Mouse (Mus musculus) forebrain, embryonic 15.5 days (tissue): ENCODE measurements at regions not wholly inside any gene's neighbourhood (a gene's known extent, or its start where the extent isn't known, plus 50 kb on each side); places are given as distances from the start of the nearest gene placed in this dataset.

Source experiments
- ATAC-seq: fragments of 200-750 bp; cut with Nextera tagmentation; replicated peaks from 2 replicates; pipeline ENCODE4 v1.8.0; 2017; ENCODE audit warnings: mild to moderate bottlenecking, moderate TSS enrichment, moderate library complexity
- H3K27ac ChIP-seq: fragments of 300-500 bp; sonication (generic); replicated peaks from 2 replicates; pipeline ENCODE4 v1.5.1; 2015; ENCODE audit warnings: mild to moderate bottlenecking, inconsistent platforms
- H3K27me3 ChIP-seq: fragments of 300-500 bp; sonication (generic); 2 replicates; pipeline ENCODE4 v1.6.1; 2015; ENCODE audit warnings: inconsistent platforms
- H3K36me3 ChIP-seq: fragments of 300-500 bp; sonication (generic); 2 replicates; pipeline ENCODE4 v1.6.1; 2015; ENCODE audit warnings: mild to moderate bottlenecking, inconsistent platforms
- H3K4me1 ChIP-seq: fragments of 300-500 bp; sonication (generic); 2 replicates; pipeline ENCODE4 v1.6.1; 2015; ENCODE audit warnings: inconsistent platforms
- H3K4me2 ChIP-seq: fragments of 300-500 bp; sonication (generic); replicated peaks from 2 replicates; pipeline ENCODE4 v1.6.1; 2015; ENCODE audit warnings: mild to moderate bottlenecking, inconsistent platforms
- H3K4me3 ChIP-seq: fragments of 300-500 bp; sonication (generic); 2 replicates; pipeline ENCODE4 v1.5.1; 2015; ENCODE audit warnings: mild to moderate bottlenecking, inconsistent platforms
- H3K9ac ChIP-seq: fragments of 300-500 bp; sonication (generic); replicated peaks from 2 replicates; pipeline ENCODE4 v1.6.1; 2015; ENCODE audit warnings: mild to moderate bottlenecking, inconsistent platforms
- H3K9me3 ChIP-seq: fragments of 300-500 bp; sonication (generic); 2 replicates; pipeline ENCODE4 v1.6.1; 2016; ENCODE audit warnings: inconsistent platforms
- WGBS: fragments of 180-500 bp; shearing (Covaris S2); methylation state at CpG from one replicate; pipeline ENCODE4 v1.1.7; 2015; ENCODE audit warnings: mixed read lengths; 5-methylcytosine and 5-hydroxymethylcytosine counted together

DNA sequence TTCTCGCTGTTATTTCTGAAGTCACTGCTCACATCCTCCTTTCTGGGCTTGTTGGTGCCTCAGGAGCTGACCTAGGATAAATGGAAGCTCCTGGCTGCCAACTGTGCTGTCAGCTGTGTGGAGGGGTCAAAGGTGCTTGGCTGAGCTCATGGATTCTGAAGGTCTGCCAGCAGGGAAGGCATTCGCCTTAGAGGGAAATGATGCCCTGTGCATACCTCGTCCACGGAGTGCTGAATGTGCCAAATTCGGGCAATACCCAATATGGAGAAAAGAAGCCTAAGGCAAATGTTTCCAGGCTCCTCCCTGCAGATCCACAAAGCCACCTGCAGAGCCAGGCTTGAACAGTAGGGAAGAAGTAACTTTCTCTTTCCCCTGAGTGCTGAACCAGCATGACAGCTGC lies 191.3 kb upstream of the Eya4 start:
- Histone ChIP-seq H3K4me1 (no peaks in the 10 kb centered on the region), H3K9me3 (no peaks in the 10 kb centered on the region), H3K27ac (no peak overlapping the region), H3K36me3 (no peaks in the 10 kb centered on the region), H3K4me3 (no peak overlapping the region), H3K4me2 (no peak overlapping the region), H3K27me3 (no peaks in the 10 kb centered on the region), H3K9ac (no peak overlapping the region)
- ATAC-seq: no peak
- WGBS: 43% methylated on average over 5 of the region's 5 CpGs

DNA sequence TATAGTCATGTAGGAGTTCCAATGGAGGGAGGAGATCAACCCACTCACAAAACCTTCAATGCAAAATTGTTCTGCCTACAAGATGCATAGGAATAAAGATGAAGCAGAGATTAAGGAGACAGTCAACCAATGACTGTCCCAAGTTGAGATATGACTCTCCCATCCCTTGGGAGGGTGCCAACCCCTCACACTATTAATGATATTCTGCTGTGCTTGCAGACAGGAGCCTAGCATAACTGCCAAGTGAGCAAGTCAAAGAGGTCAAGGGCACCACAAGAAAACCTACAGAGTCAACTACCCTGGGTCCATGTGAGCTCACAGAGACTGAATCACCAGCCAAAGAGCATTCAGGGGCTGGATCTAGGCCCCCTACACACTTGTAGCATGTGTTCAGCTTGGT lies 184.1 kb upstream of the Eya4 start:
- no peak for ATAC-seq
- Histone ChIP-seq H3K4me2 (no peak overlapping the region), H3K4me1 (no peaks in the 10 kb centered on the region), H3K36me3 (no peaks in the 10 kb centered on the region), H3K4me3 (no peak overlapping the region), H3K9me3 (no peaks in the 10 kb centered on the region), H3K27ac (no peak overlapping the region), H3K9ac (no peak overlapping the region), H3K27me3 (no peaks in the 10 kb centered on the region)

DNA sequence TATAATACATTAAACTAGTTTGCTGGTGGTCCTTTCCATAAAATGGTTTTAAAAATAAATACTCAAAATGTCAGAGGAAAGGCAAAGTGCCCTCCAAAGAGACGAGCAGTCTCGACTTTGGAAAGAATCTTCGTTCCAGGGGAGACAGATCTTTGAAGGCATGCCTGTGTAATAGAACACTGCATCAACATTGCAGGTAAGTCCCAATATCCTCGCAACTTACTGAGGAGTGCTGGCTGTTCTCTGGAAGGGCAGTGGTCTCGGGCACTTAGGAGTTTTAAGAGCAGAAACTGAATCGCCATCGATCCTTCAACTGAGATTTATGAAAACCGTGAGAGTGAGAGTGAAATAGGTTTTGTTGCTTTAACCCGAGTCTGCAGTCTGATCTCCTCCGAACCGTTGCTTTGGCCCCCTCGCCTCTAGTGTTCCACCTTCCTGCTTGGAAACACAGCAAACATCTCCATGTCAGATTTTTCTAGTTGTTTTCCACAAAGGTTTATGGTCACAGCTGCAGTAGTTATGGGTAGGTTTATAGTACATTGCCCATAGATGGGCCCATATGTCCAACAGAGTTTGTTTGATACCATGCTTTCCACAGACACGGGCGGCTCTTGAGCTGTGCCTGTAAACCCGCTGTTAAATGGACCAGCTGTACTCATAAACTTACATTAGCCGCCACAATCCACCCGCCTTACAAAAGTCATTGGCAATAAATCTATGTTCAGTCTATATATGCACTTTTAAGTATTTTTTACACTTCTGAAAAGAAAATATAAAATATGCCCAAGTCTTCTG lies 181.6 kb upstream of the Eya4 start:
- no peak for ATAC-seq
- no peak overlapping the region for H3K9ac ChIP-seq
- H3K4me3 ChIP-seq: no peak overlapping the region
- no peaks in the 10 kb centered on the region for H3K36me3 ChIP-seq
- H3K4me1 ChIP-seq: no peaks in the 10 kb centered on the region
- no peak overlapping the region for H3K4me2 ChIP-seq
- no peaks in the 10 kb centered on the region for H3K27me3 ChIP-seq
- no peak overlapping the region for H3K27ac ChIP-seq
- H3K9me3 ChIP-seq: no peaks in the 10 kb centered on the region
- 93% methylated on average over 17 of the region's 17 CpGs for WGBS

DNA sequence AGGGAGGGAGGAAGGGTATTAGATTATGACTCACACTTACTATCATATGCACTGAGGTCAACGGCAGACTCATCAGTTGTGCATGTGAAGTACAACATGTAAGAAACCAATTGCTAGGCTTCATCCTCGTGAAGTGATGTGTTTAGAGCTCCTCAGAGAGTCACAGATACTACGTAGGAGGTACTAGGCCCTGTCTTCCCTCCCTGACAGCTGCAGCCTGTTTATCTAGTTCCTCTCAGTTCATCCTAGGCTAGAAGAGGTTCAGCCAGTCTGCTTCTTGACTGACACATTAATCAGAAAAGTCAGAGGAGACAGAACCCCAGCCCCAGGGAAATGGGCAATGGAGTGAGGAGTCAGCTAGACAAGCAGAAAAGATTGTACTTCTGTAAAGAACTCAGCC lies 180.1 kb upstream of the Eya4 start:
- no peak overlapping the region for H3K4me2 ChIP-seq
- H3K36me3 ChIP-seq: no peaks in the 10 kb centered on the region
- no peaks in the 10 kb centered on the region for H3K9me3 ChIP-seq
- H3K9ac ChIP-seq: no peak overlapping the region
- H3K27me3 ChIP-seq: no peaks in the 10 kb centered on the region
- H3K27ac ChIP-seq: no peak overlapping the region
- no peaks in the 10 kb centered on the region for H3K4me1 ChIP-seq
- WGBS: 91% methylated on average over 3 of the region's 3 CpGs
- H3K4me3 ChIP-seq: no peak overlapping the region
- no peak for ATAC-seq

DNA sequence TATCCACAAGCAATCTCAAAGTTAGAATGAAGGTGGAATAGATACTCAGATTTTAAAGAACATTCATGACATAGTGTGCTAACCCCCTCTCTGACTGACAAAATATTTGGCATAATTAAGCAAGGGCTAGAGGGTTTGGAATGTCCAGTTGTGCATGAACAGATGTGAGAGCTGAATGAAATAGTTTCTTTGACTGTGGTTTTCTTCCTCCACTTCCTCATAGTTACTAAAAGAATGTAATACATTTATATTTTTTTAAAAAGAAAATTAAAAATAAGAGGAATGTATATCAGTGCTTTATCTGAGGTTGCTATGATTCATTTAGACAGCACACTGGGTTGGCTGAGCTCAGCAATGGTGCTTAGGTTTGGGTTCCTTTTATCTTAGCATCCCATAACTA lies 176.2 kb upstream of the Eya4 start:
- no peak overlapping the region for H3K27ac ChIP-seq
- H3K4me3 ChIP-seq: no peak overlapping the region
- no peaks in the 10 kb centered on the region for H3K27me3 ChIP-seq
- no peak for ATAC-seq
- no peaks in the 10 kb centered on the region for H3K9me3 ChIP-seq
- H3K4me2 ChIP-seq: no peak overlapping the region
- H3K9ac ChIP-seq: no peak overlapping the region
- no peaks in the 10 kb centered on the region for H3K4me1 ChIP-seq
- H3K36me3 ChIP-seq: no peaks in the 10 kb centered on the region

DNA sequence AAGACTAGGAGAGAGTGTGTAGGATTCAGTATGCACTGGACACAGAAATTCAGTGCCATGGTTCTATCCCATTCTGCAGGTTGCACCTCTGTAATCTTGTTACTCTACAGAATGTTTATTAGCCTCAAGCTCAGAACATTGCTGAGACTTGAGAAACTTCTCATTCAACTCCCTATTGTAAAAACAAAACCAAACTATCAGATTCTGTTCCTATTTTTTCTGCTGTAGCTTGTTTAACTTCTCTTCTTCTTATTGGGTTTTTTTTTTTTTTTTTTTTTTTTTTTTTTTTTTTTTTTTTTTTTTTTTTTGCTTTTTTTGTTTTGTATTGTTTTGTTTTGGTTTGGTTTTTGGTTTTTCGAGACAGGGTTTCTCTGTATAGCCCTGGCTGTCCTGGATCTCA lies 172.1 kb upstream of the Eya4 start:
- H3K27me3 ChIP-seq: no peaks in the 10 kb centered on the region
- H3K9me3 ChIP-seq: no peaks in the 10 kb centered on the region
- H3K36me3 ChIP-seq: no peaks in the 10 kb centered on the region
- WGBS: 73% methylated on average over 1 of the region's 1 CpGs
- no peak for ATAC-seq
- H3K27ac ChIP-seq: no peak overlapping the region
- H3K4me1 ChIP-seq: no peaks in the 10 kb centered on the region
- H3K4me2 ChIP-seq: no peak overlapping the region
- no peak overlapping the region for H3K9ac ChIP-seq
- no peak overlapping the region for H3K4me3 ChIP-seq

DNA sequence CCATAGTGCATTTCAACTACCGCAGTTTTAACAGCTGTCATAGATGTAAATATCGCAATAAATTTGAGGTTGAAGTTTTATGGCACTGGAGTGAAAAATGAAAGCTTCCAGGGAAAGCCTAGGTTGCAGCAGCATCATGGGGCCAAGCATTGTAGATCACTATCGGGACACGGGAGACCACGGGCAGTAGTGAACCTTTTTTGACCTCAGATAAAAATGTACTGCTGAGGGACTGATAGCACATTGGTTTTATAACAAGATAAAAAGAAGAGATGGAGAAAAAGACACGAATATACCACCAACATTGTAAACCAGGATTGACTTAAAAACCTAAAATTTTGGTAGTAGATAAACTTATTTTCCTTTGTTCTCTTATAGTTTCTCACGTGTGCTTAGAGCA lies 143.1 kb upstream of the Eya4 start:
- no peak for ATAC-seq
- H3K27me3 ChIP-seq: no peaks in the 10 kb centered on the region
- no peak overlapping the region for H3K9ac ChIP-seq
- no peak overlapping the region for H3K27ac ChIP-seq
- no peak overlapping the region for H3K4me3 ChIP-seq
- no peak overlapping the region for H3K4me2 ChIP-seq
- 91% methylated on average over 7 of the region's 7 CpGs for WGBS
- no peaks in the 10 kb centered on the region for H3K36me3 ChIP-seq
- H3K9me3 ChIP-seq: no peaks in the 10 kb centered on the region
- H3K4me1 ChIP-seq: no peaks in the 10 kb centered on the region

DNA sequence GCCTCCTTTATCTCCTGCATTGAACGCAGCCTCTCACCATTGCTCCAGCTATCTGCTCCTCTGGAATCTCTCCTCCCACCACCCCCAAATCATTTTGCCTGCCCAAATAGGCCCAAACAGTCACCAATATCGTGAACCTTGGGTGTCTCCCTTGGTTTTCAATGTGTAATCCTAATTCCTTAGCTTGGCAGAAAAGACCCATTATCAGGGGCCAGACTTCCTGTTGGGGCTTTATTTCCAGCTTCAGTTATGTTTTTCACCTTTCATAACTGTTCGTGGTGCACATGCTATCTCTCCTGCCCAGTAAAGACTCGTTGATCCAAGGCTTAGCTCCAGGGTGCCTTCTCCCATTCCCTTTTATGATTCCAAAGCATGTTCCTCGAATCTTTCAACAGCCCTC lies 142.4 kb upstream of the Eya4 start:
- Histone ChIP-seq H3K27me3 (no peaks in the 10 kb centered on the region), H3K36me3 (no peaks in the 10 kb centered on the region), H3K4me3 (no peak overlapping the region), H3K4me1 (no peaks in the 10 kb centered on the region), H3K4me2 (no peak overlapping the region), H3K9ac (no peak overlapping the region), H3K27ac (no peak overlapping the region), H3K9me3 (no peaks in the 10 kb centered on the region)
- ATAC-seq: no peak
- 68% methylated on average over 5 of the region's 5 CpGs for WGBS

DNA sequence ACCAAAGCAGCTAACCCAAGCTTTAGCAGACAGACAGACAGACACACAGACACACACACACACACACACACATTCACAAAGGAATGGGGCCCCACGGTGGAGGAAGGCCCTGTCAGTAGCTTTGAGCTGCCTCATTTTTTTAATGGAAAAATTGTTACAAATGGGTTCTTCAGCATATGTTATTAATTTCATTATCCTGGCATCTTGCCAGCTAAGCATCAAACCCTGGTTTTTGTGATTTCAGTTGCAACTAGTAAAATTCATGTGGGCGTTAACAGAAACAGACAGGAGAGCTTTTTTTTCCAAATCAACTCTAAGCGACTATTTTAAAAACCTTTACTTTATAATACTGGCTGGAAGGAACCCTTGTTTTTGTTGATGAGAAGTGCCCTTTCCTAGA lies 138.4 kb upstream of the Eya4 start:
- Histone ChIP-seq H3K9ac (no peak overlapping the region), H3K9me3 (no peaks in the 10 kb centered on the region), H3K4me3 (no peak overlapping the region), H3K36me3 (no peaks in the 10 kb centered on the region), H3K27me3 (no peaks in the 10 kb centered on the region), H3K4me2 (no peak overlapping the region), H3K4me1 (no peaks in the 10 kb centered on the region), H3K27ac (no peak overlapping the region)
- no peak for ATAC-seq
- 75% methylated on average over 3 of the region's 3 CpGs for WGBS

DNA sequence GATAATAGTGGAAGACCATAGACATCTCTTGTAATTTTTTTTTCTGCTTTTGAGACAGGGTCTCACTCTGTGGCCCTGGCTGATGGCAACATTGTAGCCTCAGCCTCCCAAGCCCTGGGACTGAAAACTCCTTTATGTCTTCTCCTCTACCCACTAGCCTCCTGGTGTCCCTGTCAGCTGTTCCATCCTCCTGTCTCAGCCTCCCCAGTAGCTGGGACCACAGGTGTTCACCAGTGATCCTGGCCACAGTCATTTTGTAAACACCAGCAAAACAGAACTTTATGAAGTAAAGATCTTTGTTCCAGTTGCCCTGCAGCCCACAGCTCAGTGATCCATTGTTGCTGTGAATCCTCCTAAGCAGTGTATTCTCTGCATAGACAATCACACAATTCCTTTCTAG lies 129.9 kb upstream of the Eya4 start:
- H3K9me3 ChIP-seq: no peaks in the 10 kb centered on the region
- no peak overlapping the region for H3K9ac ChIP-seq
- no peaks in the 10 kb centered on the region for H3K4me1 ChIP-seq
- H3K4me2 ChIP-seq: no peak overlapping the region
- no peaks in the 10 kb centered on the region for H3K36me3 ChIP-seq
- no peak overlapping the region for H3K27ac ChIP-seq
- H3K4me3 ChIP-seq: no peak overlapping the region
- no peaks in the 10 kb centered on the region for H3K27me3 ChIP-seq
- ATAC-seq: no peak

DNA sequence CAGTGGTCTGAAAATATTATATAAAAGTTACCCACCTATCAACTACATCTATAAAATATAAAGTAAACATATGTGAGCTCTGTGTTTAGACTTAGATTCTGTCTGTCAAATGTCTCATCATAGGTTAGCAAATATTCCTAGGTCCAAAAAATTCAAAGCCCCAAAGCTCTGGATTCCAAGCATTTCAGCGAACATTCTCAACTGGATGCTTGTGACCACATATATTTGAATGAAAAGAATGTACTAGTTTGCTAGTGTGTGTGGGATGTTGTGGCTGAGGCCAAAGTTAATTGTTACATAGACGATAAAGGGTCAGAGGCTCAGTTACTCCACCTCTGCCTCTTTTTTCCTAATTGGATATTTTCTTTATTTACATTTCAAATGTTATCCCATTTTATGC lies 128.3 kb upstream of the Eya4 start:
- Histone ChIP-seq H3K9ac (no peak overlapping the region), H3K4me2 (no peak overlapping the region), H3K4me1 (no peaks in the 10 kb centered on the region), H3K27ac (no peak overlapping the region), H3K36me3 (no peaks in the 10 kb centered on the region), H3K4me3 (no peak overlapping the region), H3K27me3 (no peaks in the 10 kb centered on the region), H3K9me3 (no peaks in the 10 kb centered on the region)
- ATAC-seq: no peak
- WGBS: 87% methylated on average over 2 of the region's 2 CpGs

DNA sequence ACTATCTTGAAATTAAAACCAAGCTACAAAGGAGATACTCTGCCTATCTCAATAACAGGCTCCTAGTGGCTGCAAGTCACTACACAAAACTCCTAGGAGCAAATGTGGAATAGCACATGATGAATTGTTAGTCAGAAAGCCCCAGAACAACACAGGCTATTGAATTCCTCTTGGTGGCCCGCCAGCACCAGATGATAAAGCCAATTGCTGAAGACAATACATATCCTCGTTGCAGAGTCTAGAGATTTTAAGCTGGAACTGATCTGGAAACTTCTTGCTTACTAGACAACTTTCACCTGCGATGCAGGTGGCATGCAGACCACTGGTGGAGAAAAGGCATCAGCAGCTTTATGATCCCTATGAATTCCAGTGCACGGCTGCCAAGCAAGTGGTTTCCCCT lies 126.5 kb upstream of the Eya4 start:
- Histone ChIP-seq H3K9ac (no peak overlapping the region), H3K27me3 (no peaks in the 10 kb centered on the region), H3K4me1 (no peaks in the 10 kb centered on the region), H3K27ac (no peak overlapping the region), H3K9me3 (no peaks in the 10 kb centered on the region), H3K4me3 (no peak overlapping the region), H3K4me2 (no peak overlapping the region), H3K36me3 (no peaks in the 10 kb centered on the region)
- ATAC-seq: no peak
- WGBS: 86% methylated on average over 4 of the region's 4 CpGs

DNA sequence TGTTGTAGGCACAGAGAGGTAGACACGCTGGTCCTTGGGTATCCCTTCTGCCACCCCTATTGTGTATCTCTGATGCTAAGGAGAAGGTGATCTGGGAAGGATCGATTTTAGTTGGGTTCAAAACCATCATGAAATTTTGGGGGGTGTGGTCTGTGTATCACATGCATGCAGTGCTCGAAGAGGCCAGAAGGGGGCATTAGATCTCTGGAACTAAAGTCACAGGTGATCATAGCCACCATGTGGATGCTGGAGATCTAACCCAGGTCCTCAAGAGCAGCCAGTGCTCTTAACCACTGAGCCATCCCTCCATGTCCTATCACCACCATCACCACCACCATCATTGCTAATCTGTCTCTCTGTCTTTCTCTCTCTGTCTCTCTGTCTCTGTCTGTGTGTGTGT lies 100.4 kb upstream of the Eya4 start:
- no peak overlapping the region for H3K9ac ChIP-seq
- no peak overlapping the region for H3K4me3 ChIP-seq
- no peaks in the 10 kb centered on the region; the same call in 1 of the 2 replicates for H3K4me1 ChIP-seq
- no peak for ATAC-seq
- no peak overlapping the region for H3K27ac ChIP-seq
- no peaks in the 10 kb centered on the region for H3K27me3 ChIP-seq
- no peak overlapping the region for H3K4me2 ChIP-seq
- H3K36me3 ChIP-seq: no peaks in the 10 kb centered on the region
- WGBS: 87% methylated on average over 3 of the region's 3 CpGs
- no peaks in the 10 kb centered on the region for H3K9me3 ChIP-seq
